Mouse (Mus musculus): ENCODE data around the gene Vti1a. TPM values are rescaled to one million over a fixed set of nuclear protein-coding genes. Genes with fewer than 3 reads are reported as not detected.

Vti1a gene
- polyA plus RNA-seq, 1 experiment from 2014 or later, result 42.1 TPM

- 70% methylated on average over 9 of the region's 9 CpGs for WGBS
- no peaks in the 10 kb centered on the region for H3K9me3 ChIP-seq (replicated peaks; ENCODE audit: control insufficient read depth, low read length, poor library complexity, severe bottlenecking)
- ATAC-seq, result no peak
- no peak overlapping the region for H3K4me2 ChIP-seq (ENCODE audit: low read length)
- no peak overlapping the region for H3K27ac ChIP-seq (ENCODE audit: low read length)
- H3K36me3 ChIP-seq (ENCODE audit: control insufficient read depth, insufficient read depth, low read length), result no peaks in the 10 kb centered on the region
- H3K9ac ChIP-seq (ENCODE audit: low read depth, low read length), result no peak overlapping the region
- peaks cover 9% of the 10 kb centered on the region for H3K4me1 ChIP-seq (ENCODE audit: control insufficient read depth, insufficient read depth, low read length)
- H3K27me3 ChIP-seq (ENCODE audit: control insufficient read depth, insufficient read depth, low read depth, low read length), result no peaks in the 10 kb centered on the region
- no peak overlapping the region for H3K4me3 ChIP-seq (ENCODE audit: low read depth, low read length)
Measured at GRCm38 (mm10) chr19:55496333-55496732, 180.2 kb downstream of the Vti1a start.

GRCm38 (mm10) chr19:55499179-55499863 is 183.2 kb downstream of the Vti1a start:
- Histone ChIP-seq H3K27ac (ENCODE audit: low read length) (no peak overlapping the region), H3K27me3 (ENCODE audit: control insufficient read depth, insufficient read depth, low read depth, low read length) (no peaks in the 10 kb centered on the region), H3K36me3 (ENCODE audit: control insufficient read depth, insufficient read depth, low read length) (no peaks in the 10 kb centered on the region), H3K4me3 (ENCODE audit: low read depth, low read length) (no peak overlapping the region), H3K9me3 (replicated peaks; ENCODE audit: control insufficient read depth, low read length, poor library complexity, severe bottlenecking) (no peaks in the 10 kb centered on the region), H3K9ac (ENCODE audit: low read depth, low read length) (no peak overlapping the region), H3K4me1 (ENCODE audit: control insufficient read depth, insufficient read depth, low read length) (peaks cover 6% of the 10 kb centered on the region; the same call in 1 of the 2 replicates), H3K4me2 (ENCODE audit: low read length) (no peak overlapping the region)
- 63% methylated on average over 18 of the region's 18 CpGs for WGBS
- ATAC-seq, result no peak

- no peaks in the 10 kb centered on the region for H3K36me3 ChIP-seq (ENCODE audit: control insufficient read depth, insufficient read depth, low read length)
- no peak overlapping the region for H3K27ac ChIP-seq (ENCODE audit: low read length)
- 62% methylated on average over 4 of the region's 4 CpGs for WGBS
- no peak for ATAC-seq
- H3K4me3 ChIP-seq (ENCODE audit: low read depth, low read length), result no peak overlapping the region
- no peak overlapping the region for H3K9ac ChIP-seq (ENCODE audit: low read depth, low read length)
- no peaks in the 10 kb centered on the region for H3K9me3 ChIP-seq (replicated peaks; ENCODE audit: control insufficient read depth, low read length, poor library complexity, severe bottlenecking)
- H3K4me2 ChIP-seq (ENCODE audit: low read length), result no peak overlapping the region
- no peaks in the 10 kb centered on the region for H3K4me1 ChIP-seq (ENCODE audit: control insufficient read depth, insufficient read depth, low read length)
- H3K27me3 ChIP-seq (ENCODE audit: control insufficient read depth, insufficient read depth, low read depth, low read length), result no peaks in the 10 kb centered on the region
Measured at GRCm38 (mm10) chr19:55501985-55502384, 185.9 kb downstream of the Vti1a start.

- Histone ChIP-seq H3K4me2 (ENCODE audit: low read length) (no peak overlapping the region), H3K27ac (ENCODE audit: low read length) (no peak overlapping the region), H3K4me3 (ENCODE audit: low read depth, low read length) (no peak overlapping the region), H3K9me3 (replicated peaks; ENCODE audit: control insufficient read depth, low read length, poor library complexity, severe bottlenecking) (no peaks in the 10 kb centered on the region), H3K4me1 (ENCODE audit: control insufficient read depth, insufficient read depth, low read length) (no peaks in the 10 kb centered on the region), H3K36me3 (ENCODE audit: control insufficient read depth, insufficient read depth, low read length) (no peaks in the 10 kb centered on the region), H3K9ac (ENCODE audit: low read depth, low read length) (no peak overlapping the region), H3K27me3 (ENCODE audit: control insufficient read depth, insufficient read depth, low read depth, low read length) (no peaks in the 10 kb centered on the region)
- no peak for ATAC-seq
- WGBS, result 86% methylated on average over 4 of the region's 4 CpGs
Measured at GRCm38 (mm10) chr19:55503771-55504170, 187.7 kb downstream of the Vti1a start.

- peaks cover 4% of the 10 kb centered on the region; the same call in 1 of the 2 replicates for H3K4me1 ChIP-seq (ENCODE audit: control insufficient read depth, insufficient read depth, low read length)
- no peak for ATAC-seq
- no peak overlapping the region for H3K4me3 ChIP-seq (ENCODE audit: low read depth, low read length)
- H3K36me3 ChIP-seq (ENCODE audit: control insufficient read depth, insufficient read depth, low read length), result no peaks in the 10 kb centered on the region
- no peak overlapping the region for H3K4me2 ChIP-seq (ENCODE audit: low read length)
- H3K9ac ChIP-seq (ENCODE audit: low read depth, low read length), result no peak overlapping the region
- H3K9me3 ChIP-seq (replicated peaks; ENCODE audit: control insufficient read depth, low read length, poor library complexity, severe bottlenecking), result no peaks in the 10 kb centered on the region
- H3K27me3 ChIP-seq (ENCODE audit: control insufficient read depth, insufficient read depth, low read depth, low read length), result no peaks in the 10 kb centered on the region
- no peak overlapping the region for H3K27ac ChIP-seq (ENCODE audit: low read length)
- 72% methylated on average over 16 of the region's 16 CpGs for WGBS
Measured at GRCm38 (mm10) chr19:55507748-55508147, 191.7 kb downstream of the Vti1a start.

- 91% methylated on average over 4 of the region's 4 CpGs for WGBS
- Histone ChIP-seq H3K27me3 (ENCODE audit: control insufficient read depth, insufficient read depth, low read depth, low read length) (no peaks in the 10 kb centered on the region), H3K4me2 (ENCODE audit: low read length) (no peak overlapping the region), H3K4me3 (ENCODE audit: low read depth, low read length) (no peak overlapping the region), H3K36me3 (ENCODE audit: control insufficient read depth, insufficient read depth, low read length) (no peaks in the 10 kb centered on the region), H3K4me1 (ENCODE audit: control insufficient read depth, insufficient read depth, low read length) (peaks cover 4% of the 10 kb centered on the region; the same call in 1 of the 2 replicates), H3K9me3 (replicated peaks; ENCODE audit: control insufficient read depth, low read length, poor library complexity, severe bottlenecking) (no peaks in the 10 kb centered on the region), H3K9ac (ENCODE audit: low read depth, low read length) (no peak overlapping the region), H3K27ac (ENCODE audit: low read length) (no peak overlapping the region)
- no peak for ATAC-seq
Measured at GRCm38 (mm10) chr19:55508239-55508638, 192.1 kb downstream of the Vti1a start.

- 90% methylated on average over 5 of the region's 5 CpGs for WGBS
- H3K9ac ChIP-seq (ENCODE audit: low read depth, low read length), result no peak overlapping the region
- no peaks in the 10 kb centered on the region for H3K36me3 ChIP-seq (ENCODE audit: control insufficient read depth, insufficient read depth, low read length)
Measured at GRCm38 (mm10) chr19:55508965-55509364, 192.9 kb downstream of the Vti1a start.

GRCm38 (mm10) chr19:55509618-55510017 is 193.5 kb downstream of the Vti1a start:
- Histone ChIP-seq H3K9me3 (replicated peaks; ENCODE audit: control insufficient read depth, low read length, poor library complexity, severe bottlenecking) (no peaks in the 10 kb centered on the region), H3K27ac (ENCODE audit: low read length) (no peak overlapping the region), H3K4me3 (ENCODE audit: low read depth, low read length) (no peak overlapping the region), H3K27me3 (ENCODE audit: control insufficient read depth, insufficient read depth, low read depth, low read length) (no peaks in the 10 kb centered on the region), H3K36me3 (ENCODE audit: control insufficient read depth, insufficient read depth, low read length) (no peaks in the 10 kb centered on the region), H3K4me1 (ENCODE audit: control insufficient read depth, insufficient read depth, low read length) (peaks cover 4% of the 10 kb centered on the region; the same call in 1 of the 2 replicates), H3K9ac (ENCODE audit: low read depth, low read length) (no peak overlapping the region), H3K4me2 (ENCODE audit: low read length) (no peak overlapping the region)
- WGBS, result 96% methylated on average over 8 of the region's 8 CpGs
- ATAC-seq, result no peak

More at GRCm38 (mm10) chr19:55508965-55509364, 192.9 kb downstream of the Vti1a start:
- ATAC-seq, result no peak
- H3K4me2 ChIP-seq (ENCODE audit: low read length), result no peak overlapping the region
- peaks cover 4% of the 10 kb centered on the region; the same call in 1 of the 2 replicates for H3K4me1 ChIP-seq (ENCODE audit: control insufficient read depth, insufficient read depth, low read length)
- H3K9me3 ChIP-seq (replicated peaks; ENCODE audit: control insufficient read depth, low read length, poor library complexity, severe bottlenecking), result no peaks in the 10 kb centered on the region
- no peak overlapping the region for H3K4me3 ChIP-seq (ENCODE audit: low read depth, low read length)
- H3K27me3 ChIP-seq (ENCODE audit: control insufficient read depth, insufficient read depth, low read depth, low read length), result no peaks in the 10 kb centered on the region
- H3K27ac ChIP-seq (ENCODE audit: low read length), result no peak overlapping the region

- no peak overlapping the region for H3K27ac ChIP-seq (ENCODE audit: low read length)
- H3K4me1 ChIP-seq (ENCODE audit: control insufficient read depth, insufficient read depth, low read length), result peaks cover 4% of the 10 kb centered on the region; the same call in 1 of the 2 replicates
- no peaks in the 10 kb centered on the region for H3K27me3 ChIP-seq (ENCODE audit: control insufficient read depth, insufficient read depth, low read depth, low read length)
- no peaks in the 10 kb centered on the region for H3K36me3 ChIP-seq (ENCODE audit: control insufficient read depth, insufficient read depth, low read length)
- no peaks in the 10 kb centered on the region for H3K9me3 ChIP-seq (replicated peaks; ENCODE audit: control insufficient read depth, low read length, poor library complexity, severe bottlenecking)
- H3K4me3 ChIP-seq (ENCODE audit: low read depth, low read length), result no peak overlapping the region
- ATAC-seq, result no peak
- H3K4me2 ChIP-seq (ENCODE audit: low read length), result no peak overlapping the region
- no peak overlapping the region for H3K9ac ChIP-seq (ENCODE audit: low read depth, low read length)
- WGBS, result 91% methylated on average over 4 of the region's 4 CpGs
Measured at GRCm38 (mm10) chr19:55513941-55514340, 197.8 kb downstream of the Vti1a start.

Data from midbrain, embryonic 16.5 days (tissue).